Mouse (Mus musculus): ENCODE measurements around the gene Sgo2a. TPM values are rescaled to one million over a fixed set of nuclear protein-coding genes. Genes with fewer than 3 reads are reported as not detected.

Gene Sgo2a
- 0.27 TPM for polyA plus RNA-seq (2017; shearing (Covaris generic))

DNA sequence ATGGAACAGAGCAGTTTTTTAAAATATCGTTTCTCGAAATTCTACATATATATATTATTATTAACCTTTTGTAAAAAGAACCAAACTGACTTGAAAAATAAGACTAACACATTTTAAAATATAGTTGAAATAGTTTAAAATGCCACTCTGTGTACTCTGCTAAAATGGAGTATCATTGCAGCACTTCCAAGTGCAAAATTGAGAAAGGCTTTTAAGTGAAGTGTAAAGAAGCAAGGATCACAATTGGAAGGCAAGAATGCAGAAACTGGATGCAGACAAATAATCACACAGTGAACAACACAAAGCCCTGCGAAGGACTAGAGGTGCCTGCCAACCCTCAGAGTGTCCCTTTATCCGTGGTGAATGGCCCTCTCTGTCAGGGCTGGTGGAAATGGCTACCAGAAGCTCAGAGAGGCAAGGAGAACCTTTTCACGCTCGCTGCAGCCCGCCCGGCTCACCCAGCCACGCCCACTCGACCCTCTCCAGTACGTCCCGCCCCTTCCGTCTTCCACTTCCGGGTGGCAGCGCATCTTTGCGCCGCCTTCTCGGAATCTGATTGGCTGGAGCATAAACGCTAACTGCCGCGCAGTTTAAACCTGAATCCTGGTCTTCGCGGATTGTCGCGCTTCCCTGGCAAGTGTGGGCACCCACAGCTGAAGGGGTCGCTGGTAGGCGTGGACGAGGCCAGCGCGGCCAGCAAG lies at the start of gene Sgo2a:
TSS of gene Sgo2a (plus strand) at position 540 of the 701 bp plus-strand sequence.

DNA sequence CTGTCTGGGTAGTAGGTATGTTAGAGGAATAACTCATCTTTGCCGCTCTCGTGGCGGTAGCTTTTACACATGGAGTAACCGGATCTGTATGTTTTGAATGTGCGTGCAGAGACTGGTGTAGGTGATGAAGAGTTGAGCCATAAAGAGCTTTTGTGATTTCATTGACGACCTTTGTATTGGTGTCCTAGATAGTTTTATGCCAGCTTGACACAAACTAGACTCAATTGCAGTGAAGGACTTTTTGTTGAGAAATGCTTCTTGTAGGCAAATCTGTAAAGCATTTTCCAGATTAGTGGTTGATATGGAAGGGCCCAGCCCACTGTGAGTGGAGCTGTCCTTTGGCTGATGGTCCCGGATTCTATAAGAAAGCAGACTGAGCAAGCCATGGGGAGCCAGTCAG lies 23.1 kb downstream of the Sgo2a start, which contains the start of gene Kctd18:
TSS of gene Kctd18 (minus strand) at position 101 of the 400 bp plus-strand sequence.

DNA sequence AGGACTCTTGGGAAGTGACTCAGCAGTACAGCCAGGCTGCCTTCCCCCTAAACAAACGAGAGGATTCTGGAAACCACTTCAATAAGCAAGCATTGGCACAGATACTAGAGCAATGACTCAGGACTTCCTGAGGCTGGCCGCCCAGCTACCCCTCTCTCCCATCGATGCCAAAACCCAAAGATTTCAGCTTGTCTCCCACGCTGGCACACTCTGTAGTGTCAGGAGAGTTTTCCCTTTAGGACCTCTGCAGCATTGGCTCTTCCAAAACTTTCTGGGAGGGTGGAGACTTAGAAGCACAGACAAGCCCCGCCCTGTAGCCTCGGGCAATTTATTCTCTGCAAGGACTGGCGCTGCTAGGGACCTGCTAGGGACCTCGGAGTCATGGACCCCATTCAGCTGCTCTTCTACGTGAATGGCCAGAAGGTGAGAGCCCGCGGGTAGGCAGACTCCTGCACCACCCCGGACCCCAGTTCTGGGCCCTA lies 33.9 kb downstream of the Sgo2a start, which contains the start of gene Aox1:
TSS of gene Aox1 (plus strand) at position 296 of the 482 bp plus-strand sequence.

Other genes starting within 250 kb of the Sgo2a start
- gene Spats2l, start 221.8 kb upstream of the Sgo2a start, polyA plus RNA-seq (2017; shearing (Covaris generic)), result 1.3 TPM
- 26.5 TPM for gene Kctd18, start 23.0 kb downstream of the Sgo2a start, polyA plus RNA-seq (2017; shearing (Covaris generic))
- 0.05 TPM for gene Aox1, start 34.0 kb downstream of the Sgo2a start, polyA plus RNA-seq (2017; shearing (Covaris generic))
- not detected for gene Aox3, start 117.2 kb downstream of the Sgo2a start, polyA plus RNA-seq (2017; shearing (Covaris generic))
- gene Aox4, start 214.4 kb downstream of the Sgo2a start, polyA plus RNA-seq (2017; shearing (Covaris generic)), result not detected

All from naive thymus-derived CD4-positive, alpha-beta T cell, adult 5 months (primary cell).